17 mouse cellular contexts compared by ENCODE assay signal in the genomic region with DNA sequence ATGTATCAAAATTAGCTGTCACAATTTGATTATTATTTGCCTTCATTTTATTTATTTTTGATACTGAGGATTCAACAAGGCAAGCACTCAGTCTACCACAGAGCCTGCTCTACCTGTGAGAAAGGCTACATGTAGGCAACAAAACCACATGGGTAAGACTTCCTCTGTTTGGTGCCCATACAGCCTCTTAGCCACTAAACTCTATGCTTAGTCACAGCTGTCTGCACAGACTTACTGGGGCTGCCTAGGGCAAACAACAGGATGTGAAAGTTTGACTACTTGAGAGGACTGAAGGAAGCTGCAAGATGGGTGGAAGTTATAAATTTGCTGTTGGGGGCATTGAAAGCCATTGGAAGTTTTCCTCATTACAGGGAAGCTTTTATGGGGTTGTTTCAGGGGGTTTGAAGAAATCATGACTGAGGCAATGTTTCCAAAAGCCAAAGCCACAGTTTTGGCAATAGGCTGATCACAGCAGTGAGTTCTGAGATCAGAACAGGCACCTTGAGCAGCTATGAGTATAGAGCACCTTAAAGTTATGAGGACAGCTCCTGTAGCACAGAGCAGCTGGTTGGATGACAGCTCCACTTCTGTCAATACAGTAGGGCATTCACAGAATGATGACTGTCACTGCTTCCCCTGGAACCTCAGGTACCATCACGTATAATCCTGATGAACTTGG. TPM values are rescaled to one million over a fixed set of nuclear protein-coding genes. Genes with fewer than 3 reads are reported as not detected.
DNase-seq lines count a peak whose midpoint lies in the region; ATAC-seq and TF ChIP-seq lines count a peak whose summit lies in the region.
"Had no signal": no experiment of that assay in that cellular context is flagged by ENCODE, and none has a peak within 500 bp of the region (broad histone marks: within the 10 kb centered on the region; RNA-seq: fewer than 3 reads in every experiment).

No protein-coding gene starts in this region.

- no peaks in the 10 kb centered on the region for H3K4me1 ChIP-seq in lung, adult 2 months (ENCODE audit: control insufficient read depth, insufficient read depth, low read length)
- H3K4me1 ChIP-seq: kidney, embryonic 15.5 days; neural tube, embryonic 13.5 days; stomach, embryonic 15.5 days had no signal

- TF ChIP-seq POLR2A in lung, adult 2 months (IDR thresholded peaks at IDR 0.05; ENCODE audit: borderline replicate concordance, extremely low read depth, low read depth, low read length) = no peak

- peak; percentile 100 for ATAC-seq in granulocyte monocyte progenitor cell, adult 5-6 weeks (replicated peaks; ENCODE audit: poor library complexity, severe bottlenecking)
- ATAC-seq in neutrophil, adult 5-6 weeks (ENCODE audit: extremely low read depth, insufficient number of reproducible peaks, low FRiP score, poor library complexity, severe bottlenecking) = peak; percentile 97
- ATAC-seq: forebrain, embryonic 14.5 days; hindbrain, postnatal 0 days had no signal

- H3K4me3 ChIP-seq in lung, adult 2 months (replicated peaks; ENCODE audit: extremely low read depth, low read depth, low read length) = no peak overlapping the region
- H3K4me3 ChIP-seq: heart, adult 2 months; kidney, embryonic 15.5 days; left cerebral cortex, adult 2 months; neural tube, embryonic 13.5 days; stomach, embryonic 15.5 days had no signal

- TF ChIP-seq CTCF in lung, adult 2 months (IDR thresholded peaks at IDR 0.05; ENCODE audit: insufficient read depth, low read length) = no peak

- peak; percentile 10 for DNase-seq in lung, postnatal 25 days (ENCODE audit: low spot score)
- no peak for DNase-seq in lung, adult 2 months
- peak; percentile 38 for DNase-seq in CD4-positive, CD25-positive, alpha-beta regulatory T cell, adult 2 months (ENCODE audit: low read depth, low spot score)
- no peak for DNase-seq in right cerebral cortex, postnatal 4 days
- no peak for DNase-seq in left cerebral cortex, adult 9 months (ENCODE audit: low spot score in 2 of 2)
- no peak for DNase-seq in urinary bladder, postnatal 25 days (ENCODE audit: low spot score)
- DNase-seq: cerebellum, adult 18-20 months; heart, adult 2 months; lung, adult 18-20 months had no signal

- WGBS in lung, adult 2 months = 93% methylated on average over 1 of the region's 1 CpGs

RNA-seq across cellular contexts. Expression of a gene that starts 11.5 kb away (rescaled TPM):
- polyA plus RNA-seq in lung, adult 2 months (2012; rRNA removed) = 2.6 and 3.6 TPM in 2 replicates
- 1.8 and 4.9 TPM in 2 replicates for total RNA-seq in granulocyte monocyte progenitor cell, adult 5-6 weeks (2014; fragmentation: Nextera tagmentation)
- total RNA-seq in granulocyte monocyte progenitor cell, adult 5-6 weeks (2017) = 2.7 and 2.8 TPM in 2 replicates
- 68.3 and 71.2 TPM in 2 replicates for total RNA-seq in neutrophil, adult 5-6 weeks (2017)

Comparison
In these comparisons a context has a peak if more than half of its experiments do, and no peak if none do; other contexts are left out.
1. DNase-seq: peak in lung, postnatal 25 days (single experiment) and CD4-positive, CD25-positive, alpha-beta regulatory T cell, adult 2 months (single experiment); none in lung, adult 2 months (single experiment), right cerebral cortex, postnatal 4 days (single experiment), left cerebral cortex, adult 9 months (0 of 2) and urinary bladder, postnatal 25 days (single experiment).
2. RNA of a gene that starts 11.5 kb away (total RNA-seq): 68.3 to 71.2 TPM in neutrophil, adult 5-6 weeks; 1.8 to 4.9 TPM in granulocyte monocyte progenitor cell, adult 5-6 weeks; every median in the first group is over 10 times any median in the second.